Mouse (Mus musculus) gastrocnemius, postnatal 10 days (tissue): ENCODE data around the gene Nek4. TPM values are rescaled to one million over a fixed set of nuclear protein-coding genes. Genes with fewer than 3 reads are reported as not detected.

Experiments
- DNase-seq: peaks from one replicate; pipeline ENCODE4 v3.0.0; 2021; ENCODE audit warnings: mixed read lengths
- long read RNA-seq, 2 experiments: library from polyadenylated mRNA; stranded (forward); transcript quantifications; one replicate each; pipeline ENCODE4 v2.0.0; 2021
- total RNA-seq, 2 experiments: library from RNA; stranded (reverse); gene quantifications; 2 replicates each; pipeline ENCODE4 v1.2.3; 2021

Nek4 gene
- 1 to 10 TPM; 4.6 TPM for total RNA-seq
- long read RNA-seq, experiment 1, full-length matches to known transcripts: 6 of 7 reads
- long read RNA-seq, experiment 1, partial matches to known transcripts: 1 of 7 reads
- long read RNA-seq, experiment 1, other reads (novel, unspliced or antisense): 0 of 7 reads
- long read RNA-seq, experiment 2, full-length matches to known transcripts: 2 of 4 reads
- long read RNA-seq, experiment 2, partial matches to known transcripts: 1 of 4 reads
- long read RNA-seq, experiment 2, other reads (novel, unspliced or antisense): 1 of 4 reads

GRCm38 (mm10) chr14:30951154-30951825, at the start of gene Nek4:
Gene Nek4, plus strand, starts transcription at chr14:30951377.
- DNase-seq: peak; percentile 91

GRCm38 (mm10) chr14:30902628-30903027, 48.5 kb upstream of the Nek4 start:
- DNase-seq: no peak

GRCm38 (mm10) chr14:30903036-30903435, 48.1 kb upstream of the Nek4 start:
- DNase-seq: no peak

- no peak for DNase-seq
These were observed 46.9 kb upstream of the Nek4 start for GRCm38 (mm10) chr14:30904307-30904706.

DNA sequence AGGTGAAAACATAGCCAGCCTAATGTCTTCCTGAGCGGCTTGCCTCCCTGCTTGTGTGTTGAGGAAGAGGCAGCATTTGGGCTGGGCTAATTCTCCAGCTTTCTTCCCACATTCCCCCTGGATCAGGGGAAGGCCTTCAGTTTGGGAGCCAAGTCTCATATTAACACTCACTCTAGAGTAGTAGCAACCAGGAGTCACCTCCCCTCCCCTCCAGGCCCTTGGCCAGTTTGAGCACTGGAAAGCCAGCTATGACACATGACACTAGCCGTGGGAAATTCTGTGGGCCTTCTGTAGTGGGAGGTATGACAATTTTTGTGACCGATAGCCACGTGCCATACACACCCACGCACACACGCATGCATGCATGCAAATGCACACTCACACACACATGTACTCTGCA, 45.2 kb upstream of the Nek4 start:
- no peak for DNase-seq

GRCm38 (mm10) chr14:30907814-30908265, 43.3 kb upstream of the Nek4 start:
- DNase-seq: no peak

- DNase-seq: no peak
These were observed 40.0 kb upstream of the Nek4 start for GRCm38 (mm10) chr14:30911141-30911540.

DNA sequence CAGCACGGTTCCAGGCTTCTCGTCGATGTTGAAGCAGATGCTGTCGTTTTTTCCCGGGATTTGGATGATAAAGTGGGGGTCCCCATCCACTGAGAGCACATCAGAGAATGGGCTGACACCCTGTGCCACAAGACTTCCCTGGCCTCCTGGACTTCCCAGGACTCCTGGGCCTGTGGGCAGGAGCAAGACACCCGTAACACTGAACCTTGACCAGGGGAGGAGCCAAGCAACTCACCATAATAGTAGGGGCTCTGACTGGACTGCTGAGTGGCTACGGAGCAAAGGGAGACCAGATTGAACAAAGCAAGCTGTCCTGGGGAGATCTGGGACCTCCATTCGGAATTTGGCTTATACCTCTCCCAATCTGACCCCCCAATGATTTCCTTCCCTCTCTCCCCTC, 38.5 kb upstream of the Nek4 start:
- DNase-seq: no peak

DNA sequence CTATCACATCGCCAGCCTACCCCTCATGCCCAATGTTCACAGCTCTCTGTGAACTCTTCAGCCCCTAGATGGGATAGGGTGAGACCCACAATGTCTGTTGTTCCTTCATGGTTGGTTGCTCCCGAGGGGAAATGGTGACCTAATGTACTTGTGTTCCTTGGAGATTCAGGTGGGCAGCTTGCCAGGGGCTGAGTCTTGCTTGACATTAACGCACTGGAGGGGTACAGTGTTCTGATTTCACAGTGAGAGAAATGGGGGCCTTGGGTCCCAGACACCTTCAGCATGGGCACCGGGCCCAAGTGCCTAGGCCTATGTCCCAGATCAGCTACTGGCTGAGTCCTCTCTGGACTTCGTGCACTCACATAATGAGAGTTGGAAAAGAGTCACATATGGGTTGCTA, 37.8 kb upstream of the Nek4 start:
- peak; percentile 22 for DNase-seq

GRCm38 (mm10) chr14:30916516-30916915, 34.7 kb upstream of the Nek4 start:
- no peak for DNase-seq

DNA sequence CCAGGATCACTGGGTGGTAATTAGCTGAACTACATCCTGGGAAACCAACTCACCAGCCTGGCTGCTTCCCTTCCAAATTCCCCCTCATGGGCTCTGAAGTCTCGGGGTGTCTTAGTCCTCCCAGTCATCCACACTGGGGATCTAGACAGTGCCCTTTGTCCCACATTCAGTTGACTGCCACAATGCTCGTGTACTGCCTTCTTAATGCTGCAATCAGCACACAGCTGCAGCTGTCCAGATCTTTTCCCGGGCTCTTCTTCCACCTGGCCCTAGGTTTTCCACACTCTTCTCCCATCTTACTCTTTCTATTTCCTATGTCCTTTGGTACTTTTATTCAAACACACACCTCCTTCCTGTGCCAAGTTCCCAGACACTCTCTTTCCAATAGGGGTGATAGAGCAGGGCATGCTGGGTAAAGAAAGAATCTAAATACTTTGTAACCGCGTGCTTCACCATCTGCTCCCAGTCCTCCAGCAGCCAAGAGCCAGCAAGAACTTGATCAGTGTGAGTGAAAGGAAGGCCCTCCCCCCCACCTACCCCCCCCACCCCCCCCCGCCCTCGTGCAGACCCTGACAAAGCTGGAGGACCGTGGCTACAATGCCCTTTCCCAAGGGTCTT, 29.0 kb upstream of the Nek4 start:
- DNase-seq: no peak

GRCm38 (mm10) chr14:30923375-30924105, 27.6 kb upstream of the Nek4 start, which contains the start of gene Itih3:
Gene Itih3, minus strand, starts transcription at chr14:30923760.
- DNase-seq: no peak

DNA sequence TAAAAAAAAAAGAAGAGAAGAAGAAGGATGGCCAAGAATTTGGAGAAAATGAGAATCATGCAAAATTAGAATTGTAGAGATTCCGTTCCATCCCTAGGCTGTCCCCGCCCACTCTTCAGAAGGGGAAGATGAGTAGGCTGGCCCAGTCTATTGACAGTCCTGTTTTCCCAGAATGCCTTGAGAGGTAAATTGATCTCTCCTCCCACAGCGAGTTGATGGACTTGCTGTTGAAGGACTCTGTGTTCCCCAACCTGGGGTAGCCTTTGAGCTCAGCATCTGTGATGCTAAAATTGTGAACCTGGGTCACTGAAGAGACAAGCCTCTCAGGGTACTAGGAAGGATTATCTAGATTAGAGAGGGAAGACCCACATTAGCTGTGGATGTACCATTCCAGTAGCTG, 25.7 kb upstream of the Nek4 start:
- no peak for DNase-seq

GRCm38 (mm10) chr14:30930386-30930785, 20.8 kb upstream of the Nek4 start:
- no peak for DNase-seq

DNA sequence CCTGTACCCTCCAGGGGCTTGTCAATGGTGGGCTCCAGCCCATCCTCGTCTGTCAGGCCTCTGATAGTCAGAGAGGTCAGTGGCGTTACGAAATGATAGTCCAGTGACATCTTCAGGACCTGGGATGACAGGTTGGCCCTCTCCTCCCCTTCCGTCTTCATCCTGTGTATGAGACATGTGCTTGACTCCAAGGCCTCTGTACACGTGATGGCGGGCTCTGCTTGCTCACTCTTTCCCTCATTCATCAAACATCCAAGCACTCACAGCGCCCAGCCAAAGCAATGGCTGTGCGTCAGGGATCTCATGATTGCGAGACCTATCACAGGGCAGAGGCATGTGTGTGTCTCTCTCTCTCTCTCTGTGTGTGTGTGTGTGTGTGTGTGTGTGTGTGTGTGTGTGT, 17.8 kb upstream of the Nek4 start:
- no peak for DNase-seq

DNA sequence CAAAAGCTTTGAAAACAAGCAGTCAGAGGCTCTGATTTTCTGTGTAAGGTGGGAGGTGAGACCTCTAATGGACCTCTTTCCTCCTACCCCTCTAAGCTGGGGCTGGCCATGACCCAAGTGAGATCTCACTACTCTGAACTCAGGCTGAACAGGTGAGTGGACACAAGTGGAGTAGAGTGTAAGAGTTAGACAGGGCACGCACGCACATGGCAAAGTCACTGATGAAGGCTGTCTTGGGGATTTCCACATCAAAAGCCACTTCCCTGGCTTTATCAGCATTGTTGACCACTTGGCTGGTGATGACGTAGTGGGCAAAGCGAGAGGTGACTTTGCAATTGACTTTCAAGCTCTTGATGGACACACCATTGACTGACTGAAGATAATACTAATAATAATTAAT, 8.9 kb upstream of the Nek4 start:
- DNase-seq: no peak

DNA sequence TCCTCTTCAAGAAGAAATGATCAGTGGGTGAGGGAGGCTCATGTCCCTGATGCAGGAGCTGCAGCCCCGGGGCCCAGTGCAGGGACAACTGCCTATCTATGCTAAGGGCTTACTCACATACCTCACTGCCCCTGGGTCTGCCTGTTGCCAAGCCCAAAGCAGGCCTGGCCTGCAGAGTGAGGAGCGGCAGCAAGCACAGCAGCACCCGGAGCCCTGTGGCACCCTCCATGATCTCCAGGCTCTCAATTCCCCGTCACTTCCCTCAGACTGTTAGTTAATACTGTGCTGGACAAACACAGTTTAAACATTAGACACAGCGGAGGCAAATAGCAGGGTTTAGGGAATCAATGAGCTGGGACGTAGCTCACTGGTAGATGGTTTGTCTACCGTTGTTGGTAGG, 8.1 kb upstream of the Nek4 start, which contains the start of gene Itih1:
Gene Itih1, minus strand, starts transcription at position 252 of the 400 bp plus-strand sequence.
- no peak for DNase-seq

GRCm38 (mm10) chr14:30943860-30944674, 7.1 kb upstream of the Nek4 start:
- DNase-seq: peak; percentile 70

DNA sequence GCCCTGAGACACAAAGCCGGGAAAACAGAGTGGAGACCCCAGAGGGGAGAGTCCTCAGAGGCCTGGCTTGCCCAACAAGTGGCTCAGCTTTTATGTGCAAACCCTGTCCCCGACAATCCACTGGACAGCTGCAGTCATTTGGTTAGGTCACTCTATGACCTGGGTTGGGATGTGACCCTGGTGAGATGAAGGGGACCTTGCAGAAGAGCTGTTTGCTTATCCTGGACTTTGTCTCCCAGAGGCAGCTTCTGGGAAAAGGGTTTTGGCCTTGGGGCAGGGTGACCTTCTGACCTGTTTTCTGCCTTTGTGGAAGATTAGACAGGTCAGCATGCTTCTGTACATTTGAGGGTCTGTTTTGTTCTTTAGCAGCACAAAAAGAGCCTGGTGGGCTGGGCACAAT, 6.4 kb upstream of the Nek4 start:
- DNase-seq: no peak

GRCm38 (mm10) chr14:30949986-30950385, 1.2 kb upstream of the Nek4 start:
- no peak for DNase-seq

DNA sequence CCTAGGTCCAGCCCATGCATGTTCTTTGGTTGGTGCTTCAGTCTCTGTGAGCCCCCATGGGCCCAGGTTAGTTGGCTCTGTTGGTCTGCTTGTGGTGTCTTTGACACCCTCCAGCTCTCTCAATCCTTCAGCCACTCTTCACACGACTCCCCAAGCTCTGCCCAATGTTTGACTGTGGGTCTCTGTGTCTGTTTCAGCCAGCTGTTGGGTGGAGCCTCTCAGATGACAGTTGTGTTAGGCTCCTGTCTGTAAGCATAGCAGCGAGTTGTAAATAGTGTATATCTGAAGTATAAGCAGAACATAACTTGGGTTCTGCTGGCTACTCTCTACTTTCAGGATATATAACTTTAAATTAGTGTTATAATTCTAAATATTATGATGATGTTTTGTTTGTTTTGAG, 7.3 kb downstream of the Nek4 start:
- DNase-seq: no peak

GRCm38 (mm10) chr14:30959031-30959430, 7.9 kb downstream of the Nek4 start:
- no peak for DNase-seq
